Mouse (Mus musculus): ENCODE data around the gene Ly6g6d.

DNA sequence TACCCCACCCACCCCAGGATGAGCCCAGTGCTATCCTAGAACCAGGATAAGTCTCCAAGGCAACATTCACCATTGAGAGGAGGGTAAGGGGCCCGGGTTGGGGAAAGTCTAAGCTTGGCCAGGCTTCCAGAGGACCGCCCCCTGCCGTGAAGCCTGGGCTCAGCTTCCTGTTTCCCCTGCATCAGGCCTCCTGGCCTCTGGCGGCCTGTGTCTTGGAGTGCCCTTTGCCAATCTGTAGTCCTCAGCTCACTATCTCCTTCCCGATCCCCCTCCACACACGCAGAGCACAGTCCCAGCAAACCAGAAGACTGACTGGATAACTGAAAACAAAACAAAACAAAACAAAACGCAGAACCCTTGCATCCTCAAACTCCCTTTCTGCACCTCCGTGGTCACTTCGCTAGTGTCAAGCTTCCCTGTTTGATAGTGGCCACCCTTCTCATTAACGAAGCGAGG is 28.3 kb downstream of the Ly6g6d start, which contains the start of gene Clic1:
- TF ChIP-seq CTCF (IDR thresholded peaks at IDR 0.05; ENCODE audit: borderline replicate concordance, insufficient read depth, low read depth, low read length) (no peak), POLR2A (IDR thresholded peaks at IDR 0.05; ENCODE audit: borderline replicate concordance, insufficient read depth, low read length) (no peak)

All from cerebellum, adult 2 months (tissue).